Mouse (Mus musculus): ENCODE measurements around the gene Chpt1.

DNA sequence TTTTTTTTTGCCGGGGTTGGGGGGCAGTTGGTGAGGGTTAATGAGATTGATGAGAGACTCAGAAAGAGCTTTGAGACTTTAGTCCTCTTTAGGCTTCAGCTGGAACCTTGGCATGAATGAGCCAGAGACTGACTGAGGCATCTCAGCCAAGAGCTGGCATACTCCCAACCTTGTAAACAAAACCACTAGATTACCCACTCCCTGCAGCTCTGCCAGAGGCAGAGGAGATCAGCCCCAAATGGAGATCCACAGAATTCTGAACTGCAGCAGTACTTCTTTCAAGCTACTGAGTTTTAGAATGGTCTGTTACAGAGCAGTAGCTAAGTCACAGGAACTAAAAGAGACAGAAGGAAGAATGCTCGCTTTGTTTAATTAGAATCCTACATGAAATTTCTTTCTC, 52.7 kb downstream of the Chpt1 start:
- TF ChIP-seq CTCF (IDR thresholded peaks at IDR 0.05; ENCODE audit: insufficient read depth, low read length) (no peak), POLR2A (IDR thresholded peaks at IDR 0.05; ENCODE audit: borderline replicate concordance, extremely low read depth, low read depth, low read length) (no peak)
